Mouse (Mus musculus) adrenal gland, adult 2 months (tissue): ENCODE measurements at regions not wholly inside any gene's neighbourhood (a gene's known extent, or its start where the extent isn't known, plus 50 kb on each side); places are given as distances from the start of the nearest gene placed in this dataset.

Experiments used
- DNase-seq: peaks from one replicate; pipeline ENCODE4 v3.0.0; 2021

DNA sequence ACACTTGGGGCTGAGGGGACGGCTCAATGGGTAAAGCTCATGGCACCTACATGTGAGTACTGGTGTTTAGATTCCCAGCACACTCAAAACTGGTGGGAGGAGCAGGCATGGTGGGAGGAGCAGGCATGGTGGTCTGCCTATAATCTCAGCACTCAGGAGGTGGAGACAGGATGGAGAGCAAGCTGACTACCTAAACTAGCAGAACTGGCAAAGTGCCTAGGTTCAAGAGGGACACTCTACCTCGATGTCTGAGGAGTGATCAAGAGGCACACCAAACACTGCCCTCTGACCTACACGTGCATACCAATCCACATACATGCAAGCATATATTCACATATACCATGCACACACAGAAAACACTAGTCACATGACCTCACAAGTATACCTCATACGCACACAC is 150.7 kb upstream of the Klf14 start:
- no peak for DNase-seq

- DNase-seq = peak; percentile 49
These were observed 153.6 kb upstream of the Klf14 start for GRCm38 (mm10) chr6:31112293-31113077.

GRCm38 (mm10) chr6:31113558-31114326 is 154.9 kb upstream of the Klf14 start:
- DNase-seq = peak; percentile 90

DNA sequence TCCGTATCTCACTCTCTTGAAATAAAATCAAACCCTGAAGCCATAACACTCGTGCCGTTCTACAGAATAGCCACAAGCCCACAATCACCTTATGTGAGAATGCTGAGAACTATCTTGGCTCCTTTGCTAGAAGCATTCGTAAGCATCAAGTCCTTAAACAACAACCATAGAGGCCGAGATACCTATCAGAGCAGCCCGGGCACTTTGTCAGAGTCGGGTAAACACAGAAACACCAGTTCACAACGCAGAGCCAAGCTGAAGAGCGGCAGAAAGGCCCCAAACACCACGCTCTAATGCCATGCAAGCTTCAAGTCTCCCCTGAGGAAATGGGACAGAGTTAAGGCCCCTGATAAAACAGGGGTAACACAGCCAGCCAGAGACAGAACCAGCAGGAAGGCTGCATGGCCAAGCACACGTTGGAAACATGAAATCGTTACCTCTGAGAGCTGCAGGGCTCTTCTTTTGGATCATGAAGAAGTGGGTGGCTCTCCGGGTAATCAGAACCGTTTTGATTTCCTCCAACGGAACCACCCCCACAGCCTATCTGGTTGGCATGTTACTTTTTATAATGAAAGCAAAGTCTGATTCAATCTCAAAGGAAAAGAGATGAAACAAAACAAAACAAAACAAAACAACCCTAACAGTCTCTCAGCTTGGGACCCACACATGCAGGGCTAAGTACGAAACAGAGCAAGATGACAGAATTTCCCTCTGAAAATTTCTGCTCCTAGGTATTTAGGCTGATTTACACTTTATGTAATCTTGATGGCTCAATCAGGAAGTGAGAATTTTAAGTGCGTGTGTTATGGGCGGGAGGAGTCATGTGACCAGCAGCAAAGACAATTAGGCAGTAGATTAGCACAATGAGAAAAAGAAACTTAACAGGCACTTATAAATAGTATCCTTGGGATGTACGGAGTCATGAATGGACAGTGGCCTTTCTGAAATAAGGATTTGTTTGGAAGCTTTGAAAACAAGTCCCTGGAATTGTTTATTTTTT is 155.8 kb upstream of the Klf14 start:
- DNase-seq = no peak

DNA sequence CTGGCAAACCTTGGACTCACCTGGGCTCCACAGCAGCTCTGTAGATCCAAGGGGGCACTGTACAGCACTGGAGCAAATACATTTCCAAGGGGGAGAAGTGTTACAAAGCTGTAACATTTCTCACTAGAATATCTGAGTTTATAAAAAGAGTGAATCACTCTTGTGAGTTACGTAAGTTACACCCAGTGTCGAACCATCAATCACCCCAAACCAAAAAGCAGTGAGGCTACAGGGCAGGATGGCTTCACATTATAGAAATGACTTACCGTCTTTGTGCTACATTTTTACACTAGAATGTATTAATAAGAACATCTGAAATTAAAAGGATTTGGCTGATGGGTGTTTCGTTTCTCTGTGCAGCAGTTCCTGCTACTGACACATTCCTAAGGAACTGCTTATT is 156.7 kb upstream of the Klf14 start:
- DNase-seq = no peak

DNA sequence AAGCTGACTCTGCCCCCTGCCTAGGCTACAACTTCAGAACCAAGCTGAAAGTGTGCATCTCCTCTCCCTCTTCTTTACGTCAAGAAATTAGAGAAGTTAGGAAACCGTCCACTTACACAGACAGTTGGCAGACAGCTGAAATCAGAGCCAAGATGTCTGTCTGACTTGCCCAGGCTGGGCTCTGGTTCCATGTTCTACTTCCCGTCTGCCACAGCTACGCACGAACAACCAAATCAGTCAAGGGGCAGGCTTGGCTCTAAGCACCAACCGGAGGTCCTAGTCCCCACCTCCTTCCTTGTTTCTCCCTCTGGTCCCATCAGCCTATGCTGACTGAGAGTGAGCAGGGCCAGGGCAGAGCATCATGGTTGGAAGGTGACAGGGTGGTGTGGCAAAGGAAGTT is 157.5 kb upstream of the Klf14 start:
- DNase-seq = no peak

GRCm38 (mm10) chr6:31117666-31118065 is 158.8 kb upstream of the Klf14 start:
- DNase-seq = no peak

- no peak for DNase-seq
These were observed 162.1 kb upstream of the Klf14 start for GRCm38 (mm10) chr6:31121008-31121407.

GRCm38 (mm10) chr6:31122895-31123294 is 164.0 kb upstream of the Klf14 start:
- no peak for DNase-seq

DNA sequence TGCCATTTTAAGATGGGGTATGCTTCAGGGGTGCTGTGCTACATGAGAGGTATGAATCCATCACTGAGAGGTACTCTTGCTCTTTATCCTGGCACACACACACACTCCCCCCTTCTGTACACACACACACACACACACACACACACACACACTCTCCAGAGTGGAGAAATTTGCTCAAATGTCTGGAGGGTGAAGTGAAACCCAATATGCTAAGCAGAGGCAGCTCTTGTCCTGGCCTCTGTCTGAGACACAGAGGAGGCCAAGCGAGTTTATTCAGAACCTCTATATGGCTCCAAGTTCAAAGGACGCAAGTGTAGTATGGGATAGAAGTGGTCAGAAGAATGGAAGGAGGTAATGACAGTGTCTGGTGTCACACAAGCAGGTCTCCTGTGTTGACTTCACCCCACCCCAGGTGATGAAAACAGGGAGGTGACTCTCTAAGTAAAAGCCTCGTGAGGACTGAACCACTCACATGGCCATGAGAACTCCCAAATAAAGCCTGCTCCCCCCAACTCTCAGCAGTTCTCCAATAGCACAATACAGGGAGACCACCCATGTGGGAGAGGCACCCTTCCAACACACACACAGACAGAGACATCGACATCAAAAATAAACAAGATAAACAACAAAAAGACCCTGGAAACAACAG is 164.6 kb upstream of the Klf14 start:
- no peak for DNase-seq

DNA sequence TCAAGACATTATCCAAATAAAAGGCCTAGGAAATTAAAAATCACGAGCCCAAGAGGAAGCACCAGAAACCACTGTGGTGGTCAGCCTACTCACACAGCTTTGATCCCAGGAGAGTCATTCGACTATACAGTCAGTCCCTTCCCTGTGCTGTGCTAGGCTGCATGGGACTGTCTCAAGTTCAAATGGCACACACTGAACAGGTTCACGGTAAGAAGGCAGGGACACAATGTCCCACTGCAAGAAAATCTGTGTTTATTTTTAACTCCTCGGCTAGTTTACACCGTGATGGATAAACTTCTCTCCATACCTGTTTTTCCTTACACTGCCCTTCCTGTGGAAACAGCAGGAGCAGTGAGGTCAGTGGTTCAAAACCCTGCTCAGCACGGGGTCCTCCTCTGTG is 165.2 kb upstream of the Klf14 start:
- no peak for DNase-seq

GRCm38 (mm10) chr6:31124872-31125271 is 166.0 kb upstream of the Klf14 start:
- no peak for DNase-seq

DNA sequence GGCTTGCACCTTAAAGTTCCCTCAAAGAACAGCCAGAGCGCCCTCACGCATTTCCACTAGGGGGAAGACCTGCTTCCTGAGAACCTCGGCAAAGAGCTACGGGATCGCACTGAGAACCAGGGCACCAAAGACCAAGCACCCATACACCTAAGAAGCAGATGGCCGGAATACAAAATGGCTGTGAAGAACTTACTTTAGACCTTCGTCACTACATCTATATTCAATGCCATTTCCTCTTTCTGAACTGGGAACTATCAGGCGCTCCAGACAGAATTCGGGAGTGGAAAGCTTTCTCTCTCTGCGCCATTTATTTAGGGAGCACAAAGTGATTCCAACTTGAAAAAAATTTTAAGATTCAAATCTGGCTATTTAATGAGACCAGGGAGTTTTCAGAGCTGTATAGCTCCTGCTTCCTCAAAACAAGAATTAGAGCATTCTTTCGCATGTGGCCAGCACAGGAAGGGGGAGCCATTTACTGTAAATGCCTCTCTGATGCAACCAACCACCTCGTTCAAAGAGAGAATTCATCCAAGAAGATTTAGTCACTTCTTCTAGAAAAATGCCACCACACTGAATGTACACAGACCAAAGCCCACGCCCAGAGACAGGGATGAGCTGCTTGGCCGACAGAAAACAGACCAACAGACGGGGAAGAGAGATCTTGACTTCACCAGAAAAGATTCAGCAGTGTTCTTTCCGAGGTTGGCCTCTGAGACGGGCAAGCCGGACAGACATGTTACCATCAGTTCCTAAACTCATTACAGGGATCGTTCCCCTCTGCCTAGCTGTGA is 166.6 kb upstream of the Klf14 start:
- no peak for DNase-seq

- DNase-seq = peak; percentile 61
These were observed 167.4 kb upstream of the Klf14 start for GRCm38 (mm10) chr6:31126131-31126871.

- DNase-seq = no peak
These were observed 170.3 kb upstream of the Klf14 start for GRCm38 (mm10) chr6:31129170-31129569.

DNA sequence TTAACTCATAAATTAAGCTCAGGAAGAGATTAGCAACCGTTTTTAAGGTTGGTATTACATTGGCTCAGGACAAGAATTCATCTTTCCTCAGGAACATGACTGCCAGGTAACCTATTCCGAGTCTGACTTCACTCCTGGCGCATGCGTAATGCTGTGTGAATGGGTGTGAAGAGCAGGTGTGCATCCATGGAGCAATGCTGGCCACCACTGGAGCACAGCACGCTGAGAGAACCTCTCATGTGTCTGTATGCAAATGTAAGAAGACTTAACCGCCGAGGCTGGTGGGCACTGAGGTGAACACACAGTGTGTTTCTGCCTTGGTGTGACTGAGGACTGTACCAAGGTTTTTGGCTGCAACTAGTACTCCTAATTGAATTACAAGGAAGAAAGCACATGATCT is 171.1 kb upstream of the Klf14 start:
- no peak for DNase-seq

- DNase-seq = no peak
These were observed 171.6 kb upstream of the Klf14 start for GRCm38 (mm10) chr6:31130522-31130921.

GRCm38 (mm10) chr6:31131716-31132115 is 172.8 kb upstream of the Klf14 start:
- no peak for DNase-seq

DNA sequence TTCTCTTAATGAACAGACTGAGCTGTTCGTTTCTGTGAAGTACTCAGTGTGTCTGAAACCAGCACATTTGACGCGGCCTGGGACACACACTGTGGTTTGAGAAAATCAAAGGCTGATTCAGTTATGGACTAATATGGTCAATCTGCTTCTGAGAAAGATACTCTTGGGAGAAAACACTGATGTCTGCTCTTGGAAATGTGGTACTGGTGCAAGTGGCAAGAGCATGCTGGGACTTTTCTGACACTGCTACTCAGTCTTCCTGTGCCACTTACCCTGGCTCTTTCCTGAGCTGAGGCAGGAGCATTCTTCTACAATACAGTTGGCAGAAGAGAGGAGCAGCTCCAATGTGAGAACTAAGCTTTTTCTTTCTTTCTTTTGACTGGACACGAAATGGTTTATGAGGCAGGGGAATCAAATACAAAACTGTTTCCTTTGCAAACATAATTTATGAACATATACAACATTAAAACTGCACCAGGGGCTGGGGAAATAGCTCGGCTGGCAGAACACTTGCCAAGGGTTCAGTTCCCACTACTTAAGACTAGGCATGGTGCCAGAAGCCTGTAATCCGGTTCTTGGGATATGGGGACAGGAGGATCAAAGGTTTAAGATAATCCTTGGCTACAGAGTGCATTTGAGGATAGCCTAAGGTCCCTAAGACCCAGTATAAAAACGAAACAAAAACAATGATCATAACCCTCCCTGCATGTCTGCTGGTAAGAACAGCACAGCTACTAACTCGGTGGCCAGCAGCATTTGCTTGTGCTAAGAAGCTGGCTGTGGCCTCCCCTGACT is 173.7 kb upstream of the Klf14 start:
- DNase-seq = no peak
